Mouse (Mus musculus): ENCODE measurements at regions not wholly inside any gene's neighbourhood (a gene's known extent, or its start where the extent isn't known, plus 50 kb on each side); places are given as distances from the start of the nearest gene placed in this dataset.
A peak's percentile ranks its signal among the peaks of the same experiment; 100 is the strongest.

DNA sequence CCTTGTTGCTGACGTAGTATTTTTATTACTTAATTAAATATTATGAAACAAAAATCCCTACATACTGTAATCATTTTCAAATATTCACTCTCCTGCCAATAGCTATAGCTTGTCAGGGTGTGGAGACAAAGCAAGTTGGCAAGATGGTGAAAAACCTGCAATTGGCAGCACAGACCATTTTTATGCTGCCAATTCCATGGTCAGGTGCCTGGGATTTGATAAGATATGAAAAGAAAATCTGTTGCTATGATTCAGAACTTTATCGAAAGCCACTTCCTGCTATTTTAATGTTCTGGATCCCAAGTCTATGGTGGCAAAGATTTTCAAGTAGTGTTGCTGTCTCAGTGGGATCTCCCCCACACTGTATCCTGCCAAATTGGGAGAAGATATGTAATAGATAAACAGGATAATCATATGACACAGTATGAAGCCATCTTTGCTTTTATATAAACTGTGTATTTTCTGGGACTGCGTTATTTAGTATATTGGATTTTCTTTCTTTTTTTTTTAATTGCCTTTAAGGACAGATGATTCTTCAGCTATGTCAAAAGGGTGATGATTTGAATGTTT, 165.3 kb upstream of the Lrrc3b start:
- DNase-seq = no peak

DNA sequence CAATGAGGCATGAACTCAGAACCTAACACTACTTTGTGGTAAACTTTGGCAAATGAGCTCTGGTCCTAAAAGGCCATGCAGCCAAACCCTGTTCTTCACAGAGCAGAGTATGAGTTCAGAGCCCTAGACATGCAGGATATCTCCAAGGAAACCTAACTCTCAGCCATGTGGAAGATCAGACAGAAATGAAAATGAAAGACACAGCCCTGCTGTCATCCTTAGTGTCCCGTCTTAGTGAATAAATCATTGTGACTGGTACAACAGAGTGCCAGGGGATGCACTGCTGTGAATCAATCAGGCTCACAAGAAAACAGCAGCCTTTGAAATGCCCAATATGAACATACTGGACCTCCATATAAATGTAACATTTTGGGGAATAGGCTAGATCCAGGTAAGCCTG, 171.4 kb upstream of the Lrrc3b start:
- DNase-seq = no peak

DNA sequence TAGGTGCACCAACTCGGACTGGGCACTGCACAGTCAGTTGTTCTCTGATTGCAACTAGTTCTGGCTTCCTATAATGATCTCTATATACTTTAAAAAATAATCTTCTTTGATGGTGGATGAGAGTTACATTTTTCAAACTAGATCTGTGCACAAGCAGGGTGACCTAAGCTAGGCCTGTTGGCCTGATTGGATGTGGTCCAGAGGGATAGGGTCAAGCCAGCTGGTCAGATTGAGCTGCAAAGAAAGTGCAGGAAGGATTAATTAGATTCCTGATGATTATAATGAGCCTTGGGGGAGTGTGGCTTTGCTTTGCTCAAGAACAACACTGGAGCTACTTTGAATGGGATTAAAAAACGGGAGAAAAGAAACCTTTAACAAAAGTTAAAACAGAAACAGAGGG, 195.8 kb upstream of the Lrrc3b start:
- DNase-seq = no peak

DNA sequence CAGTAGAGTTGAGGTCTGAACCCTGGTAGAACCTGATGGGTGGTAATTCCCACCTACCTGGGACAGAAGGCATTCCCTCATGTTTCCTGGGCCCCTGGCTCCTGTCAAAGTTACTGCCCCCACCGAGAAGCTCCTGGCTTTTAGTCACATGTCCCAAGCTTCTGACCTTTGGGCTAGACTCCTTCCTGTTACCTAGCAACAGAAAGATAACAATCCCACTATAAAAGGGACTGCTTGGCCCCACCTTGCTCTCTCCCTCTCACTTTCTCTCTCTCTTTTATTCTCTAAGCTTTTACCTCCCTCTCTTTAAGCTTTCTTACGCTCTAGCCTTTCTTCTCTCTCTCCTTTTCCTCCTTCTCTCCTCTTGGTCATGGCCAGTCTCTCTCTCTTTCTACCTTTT, 198.9 kb upstream of the Lrrc3b start:
- DNase-seq = no peak

DNA sequence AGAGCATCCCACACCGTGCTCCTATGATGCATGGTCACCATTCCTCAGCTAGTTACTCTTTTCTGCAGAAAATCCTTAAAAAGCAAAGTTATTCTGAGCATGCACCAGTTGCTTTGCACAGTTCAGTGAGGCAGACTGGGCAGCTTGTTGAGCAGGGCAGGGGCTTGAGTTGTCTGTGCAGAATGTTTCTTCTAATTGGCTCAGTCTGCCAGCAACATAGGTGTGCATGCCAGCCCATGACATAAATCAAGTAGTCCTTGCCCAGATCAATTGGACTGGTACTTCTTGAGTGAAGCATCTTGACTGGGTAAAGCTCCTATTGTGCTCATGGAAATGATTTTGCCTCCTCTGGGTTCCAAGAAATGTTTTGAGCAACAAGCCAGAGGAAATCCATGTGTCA, 200.1 kb upstream of the Lrrc3b start:
- no peak for DNase-seq

DNA sequence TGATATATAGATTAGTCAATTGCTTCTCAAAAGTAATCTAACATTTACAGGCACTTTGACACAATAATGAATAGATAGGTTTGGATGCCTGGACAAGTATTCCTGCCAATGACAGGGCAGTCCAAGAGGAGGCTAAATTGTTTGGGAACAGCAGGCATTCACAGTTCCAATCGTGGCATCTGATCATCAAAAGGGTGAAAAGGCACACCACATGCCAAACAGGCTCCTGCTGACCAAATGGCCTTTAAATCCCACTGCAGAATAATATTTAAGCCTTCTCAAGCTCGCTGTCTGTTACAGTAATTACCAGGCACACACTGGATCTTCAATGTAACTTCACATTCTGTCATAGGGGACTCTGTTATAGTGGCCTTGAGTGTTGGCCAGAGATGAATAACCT, 222.1 kb upstream of the Lrrc3b start:
- DNase-seq = no peak

DNA sequence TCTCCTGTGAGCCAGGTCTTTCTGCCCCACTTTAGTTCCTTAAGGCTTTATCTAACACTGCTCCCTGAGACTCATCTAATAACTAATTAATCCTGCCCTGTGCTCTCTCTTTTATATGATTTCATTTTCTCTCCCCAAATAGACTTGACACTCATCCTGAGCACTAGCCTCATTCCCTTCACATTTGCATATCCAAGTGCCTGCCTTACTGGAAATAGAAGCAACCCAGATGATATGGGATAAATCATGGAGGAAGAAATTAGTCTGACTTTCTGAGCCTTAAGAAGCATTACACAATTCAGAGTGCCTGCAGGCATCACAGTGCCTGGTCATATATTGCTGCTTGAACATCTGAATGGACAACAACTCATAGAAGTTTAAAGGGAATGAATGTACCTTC, 233.5 kb upstream of the Lrrc3b start:
- DNase-seq = no peak

DNA sequence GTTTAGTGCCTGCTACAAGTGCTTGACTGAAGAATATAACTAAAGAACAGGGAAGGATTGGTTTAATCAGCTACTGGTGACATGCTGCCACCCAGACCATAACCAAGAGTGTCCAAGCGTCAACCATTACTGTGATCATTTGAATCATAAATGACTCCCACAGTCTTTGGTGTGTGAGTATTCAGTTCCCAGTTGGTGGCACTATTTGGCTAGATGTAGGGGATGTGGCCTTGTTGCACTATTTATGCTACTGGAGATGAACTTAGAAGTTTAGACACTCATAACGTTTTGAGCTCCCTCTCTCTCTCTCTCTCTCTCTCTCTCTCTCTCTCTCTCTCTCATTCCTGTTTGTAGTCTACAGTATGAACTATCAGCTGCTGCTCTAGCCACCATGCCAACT, 238.4 kb upstream of the Lrrc3b start:
- no peak for DNase-seq

DNA sequence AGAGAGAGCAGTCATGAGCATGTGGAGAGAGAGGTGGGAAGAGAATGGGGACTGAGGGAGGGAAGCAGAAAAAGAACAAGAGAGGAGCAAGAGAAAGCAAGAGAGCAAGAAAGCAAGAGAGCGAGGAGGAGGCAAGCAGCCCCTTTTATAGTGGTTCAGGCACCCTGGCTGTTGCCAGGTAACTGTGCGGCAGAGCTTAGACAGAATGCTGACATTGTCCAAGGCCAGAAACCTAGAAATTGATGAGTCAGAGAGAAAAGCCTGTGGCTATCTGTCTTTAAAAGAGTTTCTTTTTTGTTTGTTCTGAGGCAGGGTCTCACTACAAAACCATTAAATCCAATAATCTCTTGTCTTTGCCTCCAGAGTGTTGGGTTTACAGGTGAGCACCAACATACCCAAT, 240.7 kb upstream of the Lrrc3b start:
- DNase-seq = no peak

DNA sequence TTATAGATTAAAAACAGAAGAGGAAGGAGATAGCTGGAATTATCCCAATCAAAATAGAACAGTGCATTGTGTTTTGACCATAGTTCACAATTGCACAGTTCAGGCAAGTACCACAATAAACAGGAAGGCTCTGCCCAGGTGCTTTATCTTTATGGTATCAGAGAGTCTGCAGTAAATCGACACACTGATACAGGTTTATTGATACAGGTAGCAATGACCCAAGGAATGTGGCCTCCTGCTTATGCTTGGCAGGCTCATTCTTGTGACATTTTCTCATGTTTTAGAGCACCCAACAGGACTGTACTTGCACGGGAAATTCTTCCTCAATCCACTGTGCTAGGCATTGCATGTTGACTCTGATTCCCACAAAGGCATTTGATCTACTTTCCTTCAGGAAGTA, 259.2 kb upstream of the Lrrc3b start:
- no peak for DNase-seq

DNA sequence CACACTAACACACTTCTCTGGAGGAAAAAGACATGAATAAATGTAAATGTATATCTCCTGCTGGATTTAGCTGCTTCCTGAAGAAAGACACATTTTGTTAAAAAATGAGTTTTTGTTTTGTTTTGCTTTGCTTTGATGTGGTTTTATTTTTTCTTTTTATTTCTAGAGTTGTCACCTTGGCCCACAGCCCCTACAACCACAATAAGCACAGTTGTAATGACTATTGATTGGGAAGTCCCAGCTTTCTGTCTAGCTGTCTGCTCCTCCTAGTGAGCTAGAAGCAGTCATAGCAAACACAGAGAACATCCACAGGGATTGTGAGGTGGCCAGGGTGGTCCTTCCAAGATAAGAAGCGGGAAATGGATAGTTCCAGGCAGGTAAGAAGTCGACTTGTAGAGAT, 259.8 kb upstream of the Lrrc3b start:
- DNase-seq = no peak

DNA sequence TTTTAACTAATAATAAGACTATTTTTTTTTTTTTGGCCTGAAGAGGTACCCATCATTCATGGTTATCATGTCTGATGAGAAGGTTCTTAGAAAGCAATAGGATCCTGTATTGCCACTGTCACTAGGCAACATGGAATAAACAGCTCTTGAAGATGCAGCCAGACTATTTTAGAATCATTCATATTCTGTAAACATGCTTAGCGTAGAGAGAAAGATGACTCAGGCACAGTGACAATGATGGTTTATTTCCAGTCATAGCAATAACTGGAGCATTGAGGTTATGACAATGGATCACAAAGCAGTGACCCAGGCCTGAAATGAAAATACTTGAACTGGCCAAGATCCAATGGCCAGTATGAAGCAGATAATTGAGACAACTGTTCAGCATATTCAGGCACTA, 283.3 kb upstream of the Lrrc3b start:
- no peak for DNase-seq

DNA sequence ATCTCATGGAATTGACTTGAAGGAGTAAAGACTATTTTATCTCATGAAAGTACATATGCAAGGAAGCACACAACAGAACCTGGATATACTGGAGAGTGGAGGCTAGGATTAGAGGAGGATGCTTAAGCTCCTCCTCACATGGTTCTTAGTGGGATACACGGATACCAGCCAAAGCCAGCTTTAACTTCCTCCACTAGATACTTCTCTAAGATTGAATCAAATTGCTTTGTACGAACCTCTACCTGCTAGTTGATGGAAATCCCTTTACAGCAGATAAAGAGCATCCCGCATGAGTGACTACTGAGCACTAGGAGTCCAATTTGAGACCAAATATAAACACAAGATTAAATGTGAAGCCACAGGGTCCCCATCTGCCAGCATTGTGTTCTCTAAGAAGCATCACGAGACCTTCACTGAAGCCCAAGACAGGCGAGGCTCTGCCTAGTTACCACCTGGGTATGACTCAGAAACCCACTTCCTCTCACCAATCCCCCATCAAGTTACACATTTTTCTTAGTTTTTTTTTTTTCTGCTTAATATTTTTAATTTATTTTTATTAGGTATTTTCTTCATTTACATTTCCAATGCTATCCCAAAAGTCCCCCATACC, 307.9 kb upstream of the Lrrc3b start:
- no peak for DNase-seq

DNA sequence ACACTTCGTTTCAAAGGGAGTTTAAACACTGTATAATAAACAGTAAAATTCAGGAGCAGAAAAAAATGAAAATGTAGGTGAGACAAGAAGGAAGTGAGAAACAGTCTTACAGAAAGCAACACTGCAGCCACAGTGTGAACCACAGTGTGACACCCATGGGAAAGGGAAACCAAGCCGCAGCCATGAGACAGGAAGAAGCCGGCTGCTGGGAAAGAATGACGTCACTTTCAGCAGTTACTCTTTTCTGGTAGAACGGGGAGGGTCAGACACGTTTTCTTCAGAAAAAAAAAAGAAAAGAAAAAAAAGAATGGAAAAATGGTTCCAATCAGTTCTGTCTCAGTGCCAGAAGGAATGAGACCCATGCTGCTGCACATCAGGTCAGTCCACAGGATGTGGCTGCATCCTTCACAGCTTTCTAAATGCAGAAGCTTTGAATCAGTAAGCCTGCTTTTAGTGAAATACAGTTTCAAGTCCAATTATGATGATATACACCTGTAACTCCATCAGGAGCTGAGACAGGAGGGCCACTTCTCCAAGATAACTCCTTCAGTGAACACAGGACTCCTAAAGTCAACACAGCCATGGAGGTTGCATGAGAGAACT, 331.2 kb upstream of the Lrrc3b start:
- no peak for DNase-seq

DNA sequence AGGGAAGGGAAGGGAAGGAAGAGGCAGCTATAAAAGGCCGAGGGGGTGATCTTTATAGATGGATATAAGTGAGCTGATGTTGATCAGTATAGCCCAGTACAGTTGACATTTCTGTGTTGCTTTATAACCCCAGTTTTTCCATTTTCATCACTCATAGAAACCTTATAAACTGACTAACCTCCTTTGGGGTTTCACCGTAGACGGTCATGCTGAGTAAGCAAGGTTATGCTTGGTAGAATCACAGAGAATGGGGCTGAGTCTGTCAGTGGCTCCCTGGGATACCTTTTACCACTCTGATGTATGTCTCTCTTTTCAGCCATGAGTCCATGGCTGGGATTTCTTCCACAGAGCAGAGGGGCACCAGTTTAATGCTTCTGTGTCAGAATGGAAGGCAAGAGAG, 345.9 kb upstream of the Lrrc3b start:
- no peak for DNase-seq

DNA sequence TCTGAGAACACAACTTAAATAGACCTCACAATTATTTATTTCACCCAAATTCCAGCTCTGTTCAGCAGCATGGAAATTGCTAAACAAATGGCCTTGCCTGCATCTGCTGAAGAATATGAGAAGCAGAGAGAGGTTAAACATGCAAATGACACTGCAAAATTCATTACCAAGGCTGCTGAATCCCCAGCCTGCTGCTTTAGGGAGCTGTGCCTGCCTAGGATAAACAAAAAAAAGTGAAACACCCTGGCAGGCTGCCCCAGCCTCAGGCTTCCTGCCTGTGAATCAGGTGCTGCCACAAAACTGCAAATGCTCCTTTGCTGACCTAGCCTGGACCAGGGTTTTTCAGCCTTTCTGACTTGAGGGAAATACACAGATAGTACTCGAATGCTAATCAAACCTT, 346.4 kb upstream of the Lrrc3b start:
- DNase-seq = peak in 1 of 2 experiments; percentile 4

DNA sequence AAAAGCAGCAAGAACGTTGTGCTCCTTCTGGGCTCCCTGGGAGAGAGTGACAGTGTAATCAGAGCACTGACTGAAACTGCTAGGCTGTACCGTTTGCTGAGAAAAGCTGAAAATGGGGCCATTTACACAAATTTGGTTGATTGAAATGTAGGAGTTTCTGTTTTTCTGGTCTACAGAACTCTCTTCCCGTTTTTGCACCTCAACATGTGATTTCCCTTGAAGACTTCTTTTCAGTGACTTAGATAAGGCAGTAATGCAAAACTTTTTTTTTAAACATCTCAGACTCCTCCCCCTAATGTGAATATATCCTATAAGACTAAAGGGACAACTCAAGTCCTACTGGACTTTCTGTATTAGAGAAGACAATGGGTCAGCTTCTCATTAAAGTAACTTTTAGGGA, 356.9 kb upstream of the Lrrc3b start:
- no peak for DNase-seq

DNA sequence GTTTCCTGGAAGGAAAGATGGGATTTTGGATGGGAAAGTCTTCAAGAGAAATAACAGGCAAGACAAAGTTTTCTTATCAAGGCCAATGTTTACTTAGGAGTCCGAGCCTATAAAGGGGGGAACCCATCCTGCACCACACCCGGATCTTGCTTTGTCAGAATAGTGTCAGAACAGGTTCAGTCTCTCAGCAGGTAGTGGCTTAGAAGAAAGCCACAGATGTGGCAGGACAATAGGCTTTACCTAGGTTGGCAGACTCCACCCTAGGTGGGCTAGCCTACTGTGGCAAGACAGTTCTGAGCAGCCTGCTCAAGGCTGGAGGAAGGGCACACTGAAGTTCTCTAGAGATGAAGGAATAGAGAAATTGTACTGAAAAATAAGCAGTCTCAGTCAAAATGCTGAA, 358.2 kb upstream of the Lrrc3b start:
- DNase-seq = no peak

DNA sequence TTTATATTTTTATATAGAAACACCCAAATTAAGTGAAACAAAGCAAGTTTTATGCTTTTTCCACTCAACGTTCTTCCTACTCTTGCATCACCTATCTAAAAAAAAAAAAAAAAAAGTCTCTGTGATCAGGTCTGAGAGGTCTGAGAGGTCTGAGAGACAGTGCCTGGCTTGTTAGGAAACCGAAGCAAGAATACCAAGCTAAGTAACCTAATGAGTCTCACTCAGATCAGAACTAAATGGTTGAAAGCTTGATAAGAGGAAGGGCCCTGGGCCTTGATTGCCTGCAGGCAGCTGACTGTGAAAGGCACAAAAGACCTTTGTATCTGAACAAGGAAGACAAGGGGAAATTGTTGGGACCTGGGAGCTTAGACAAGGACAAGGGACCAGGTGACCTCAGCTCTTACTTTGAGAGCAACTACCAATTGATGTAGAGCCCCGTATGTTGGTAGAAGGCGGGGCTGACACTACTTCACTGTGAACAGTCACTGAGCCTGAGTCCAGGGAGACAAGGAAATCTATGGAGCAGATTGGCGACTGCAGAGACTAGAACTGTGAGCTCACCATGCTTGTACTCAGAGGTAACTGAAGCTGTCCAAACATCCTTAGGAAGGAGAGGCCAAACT, 362.8 kb upstream of the Lrrc3b start:
- DNase-seq = no peak

DNA sequence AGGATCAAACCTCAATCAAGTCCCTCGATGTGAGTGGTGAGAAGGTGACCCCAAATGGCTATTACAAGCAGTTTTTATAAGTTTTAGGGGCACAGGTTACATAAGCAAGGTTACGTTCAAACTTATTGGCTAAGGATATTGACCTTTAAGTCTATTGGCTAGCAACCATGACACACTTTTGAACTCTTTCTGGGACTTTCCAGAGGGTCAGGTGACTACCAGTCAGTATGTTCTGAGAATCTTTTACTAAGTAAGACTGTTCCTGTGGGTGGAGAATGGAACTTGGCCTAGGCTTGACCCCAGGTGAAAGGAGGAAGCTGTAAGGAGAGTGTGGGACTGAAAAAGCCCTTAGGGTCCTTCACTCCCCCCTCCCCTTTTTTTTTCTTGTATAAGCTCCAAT, 370.3 kb upstream of the Lrrc3b start:
- DNase-seq = no peak

DNA sequence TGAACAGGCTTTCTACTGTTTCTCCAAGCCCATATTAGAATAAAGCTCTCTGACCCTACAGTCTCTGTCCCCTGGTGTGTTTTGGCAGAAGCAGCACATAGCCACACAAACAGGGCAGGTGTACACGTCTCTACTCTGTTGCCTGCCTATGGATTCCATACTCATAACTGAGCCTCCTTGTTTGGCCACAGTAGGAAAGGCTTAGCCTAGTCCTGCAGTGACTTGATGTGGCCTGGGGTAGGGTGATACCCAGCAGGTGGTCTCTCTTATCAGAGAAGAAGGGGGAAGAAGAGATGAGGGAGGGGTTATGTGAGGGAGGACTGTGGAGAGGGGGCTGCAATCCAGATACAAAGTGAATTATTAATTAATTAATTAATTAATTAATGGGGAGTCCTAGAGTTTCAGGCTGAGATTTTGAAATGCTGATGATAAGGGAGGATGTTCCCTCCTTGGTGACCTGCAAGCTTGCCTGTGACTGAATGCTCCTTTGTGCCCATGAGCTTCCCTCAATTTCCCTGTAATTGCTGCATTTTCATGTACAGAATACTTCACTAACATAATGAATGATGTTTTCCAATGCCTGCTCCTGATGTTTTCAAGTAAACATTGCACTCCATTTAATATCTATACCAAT, 402.7 kb upstream of the Lrrc3b start:
- no peak for DNase-seq

DNA sequence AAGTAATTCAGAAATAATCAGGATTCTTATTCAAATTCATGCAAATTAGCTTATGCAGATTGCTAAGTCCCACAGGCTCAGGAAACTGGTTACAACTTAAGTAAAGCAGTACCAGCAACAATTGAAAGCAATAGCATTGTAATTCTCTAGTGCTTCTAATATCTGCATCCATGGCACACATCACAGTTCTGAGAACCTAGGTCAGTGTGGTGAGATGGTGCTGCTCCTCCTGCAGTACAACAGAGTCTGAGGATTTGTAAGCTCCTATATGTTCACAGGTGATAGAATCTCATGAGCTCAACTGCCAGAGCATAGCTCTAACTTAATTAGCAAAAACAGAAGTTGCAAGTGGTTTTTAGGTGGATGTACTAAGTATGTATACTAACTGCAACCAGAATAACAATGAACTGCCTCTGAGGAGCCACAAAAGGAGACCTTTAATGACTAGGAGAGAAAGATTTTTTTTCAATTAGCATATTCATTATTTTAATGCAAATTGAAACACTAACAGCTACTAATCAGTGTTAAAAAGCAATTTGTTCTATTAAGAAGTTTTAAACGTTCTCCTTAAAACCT, 403.3 kb upstream of the Lrrc3b start:
- DNase-seq = no peak

DNA sequence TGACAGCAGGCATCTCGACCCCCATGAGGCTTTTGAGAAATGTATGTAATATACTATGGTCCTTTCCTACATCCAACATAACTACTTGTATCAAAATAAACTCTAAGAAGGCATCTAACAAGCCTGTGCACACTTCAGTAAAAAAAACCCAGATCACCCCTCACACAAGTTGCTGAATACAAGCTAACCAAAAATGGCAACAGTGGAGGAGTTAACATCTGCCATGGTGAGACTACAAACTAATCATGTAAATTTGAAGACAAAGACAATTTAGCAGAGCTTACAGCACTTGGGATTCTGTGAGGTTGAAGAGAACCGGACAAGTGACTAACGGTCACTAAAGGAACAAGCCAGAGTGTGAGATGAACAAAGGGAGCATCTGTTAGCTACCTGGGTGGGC, 380.6 kb upstream of the Ngly1 start:
- no peak for DNase-seq

All from layer of hippocampus, postnatal 36 days (tissue).